Mouse (Mus musculus) 3134 (cell line): ENCODE results near the gene Gm8909.
"Not testable (repeated sequence)": the region's sequence is repeated elsewhere in the genome, so short reads cannot be mapped to it uniquely, and the experiment has no call there.

Experiments
- DNase-seq: peaks from one replicate; pipeline ENCODE4 v3.0.0-alpha.2; 2011; ENCODE audit warnings: low spot score; ENCODE audit not compliant: insufficient read length; ENCODE audit errors: extremely low read depth

The Gm8909 gene

GRCm38 (mm10) chr17:36166901-36167300, 1.4 kb downstream of the Gm8909 start:
- DNase-seq: not testable (repeated sequence)

DNA sequence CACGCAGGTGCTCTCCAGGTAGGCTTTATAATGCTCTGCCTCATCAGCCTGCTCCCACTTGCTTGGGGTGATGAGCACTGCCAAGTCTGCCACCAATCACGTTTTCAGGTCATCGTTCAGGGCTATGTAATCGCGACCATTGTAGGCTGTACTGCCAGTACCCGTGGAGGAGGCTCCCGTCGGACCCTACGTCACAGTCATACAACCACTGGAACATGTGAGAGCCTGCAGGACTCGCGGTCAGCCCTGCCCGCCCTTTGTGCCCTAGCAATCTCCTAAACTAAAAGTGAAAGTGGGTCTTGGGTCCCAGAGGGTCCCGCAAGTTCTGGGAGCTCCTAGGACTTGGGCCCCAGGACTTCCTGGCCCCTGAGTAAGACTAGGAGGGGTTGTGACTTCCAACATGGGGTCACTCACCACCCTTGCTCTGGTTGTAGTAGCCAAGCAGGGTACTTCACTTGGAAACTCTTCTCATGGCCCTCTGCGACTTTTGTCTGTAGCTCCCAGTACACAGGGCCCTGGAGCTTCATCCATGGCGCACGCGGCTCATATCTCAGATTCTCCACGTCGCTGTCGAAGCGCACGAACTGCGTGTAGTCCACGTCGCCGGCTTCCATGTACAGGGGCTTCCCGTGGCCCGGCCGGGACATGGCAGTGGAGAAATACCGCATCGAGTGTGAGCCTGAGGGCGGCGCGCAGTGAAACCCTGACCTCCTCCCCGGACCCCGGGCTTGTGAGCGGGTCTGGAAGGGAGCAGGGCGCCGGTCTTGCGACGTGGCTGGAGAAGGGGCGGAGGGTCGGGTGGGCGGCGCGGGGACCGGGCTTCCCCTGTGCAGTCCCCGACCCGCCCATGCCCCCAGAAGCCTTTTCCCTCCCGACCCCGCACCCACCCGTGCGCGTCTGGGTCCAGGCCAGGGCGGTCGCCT, 6.9 kb downstream of the Gm8909 start:
- no peak for DNase-seq

GRCm38 (mm10) chr17:36158264-36158663, 10.1 kb downstream of the Gm8909 start:
- DNase-seq: not testable (repeated sequence)

GRCm38 (mm10) chr17:36157782-36158181, 10.6 kb downstream of the Gm8909 start:
- DNase-seq: not testable (repeated sequence)

- DNase-seq: peak; percentile 23
Observed at GRCm38 (mm10) chr17:36154271-36155149, 13.8 kb downstream of the Gm8909 start.

- DNase-seq: peak; percentile 28
Observed at GRCm38 (mm10) chr17:36151200-36151599, 17.1 kb downstream of the Gm8909 start.

- DNase-seq: not testable (repeated sequence)
Observed at GRCm38 (mm10) chr17:36148468-36148867, 19.9 kb downstream of the Gm8909 start.

DNA sequence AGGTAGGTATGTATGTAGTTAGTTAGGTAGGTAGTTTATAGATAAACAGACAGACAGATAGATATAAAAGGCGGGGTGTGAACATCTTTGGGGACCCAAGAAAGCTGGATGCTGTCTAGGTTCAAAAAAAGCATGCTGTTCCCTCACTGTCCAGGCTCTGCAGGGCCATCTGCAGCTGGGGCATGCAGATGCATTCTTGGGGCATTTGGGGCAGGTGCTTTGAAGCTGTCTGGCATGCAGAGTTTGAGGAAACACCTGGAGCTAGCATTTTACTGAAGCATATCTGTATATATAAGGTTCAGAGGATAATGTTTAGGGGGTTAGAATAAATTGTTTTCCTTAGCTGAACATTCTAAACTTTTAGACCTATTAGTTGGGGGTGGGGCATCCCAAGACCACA, 21.4 kb downstream of the Gm8909 start:
- DNase-seq: not testable (repeated sequence)

DNA sequence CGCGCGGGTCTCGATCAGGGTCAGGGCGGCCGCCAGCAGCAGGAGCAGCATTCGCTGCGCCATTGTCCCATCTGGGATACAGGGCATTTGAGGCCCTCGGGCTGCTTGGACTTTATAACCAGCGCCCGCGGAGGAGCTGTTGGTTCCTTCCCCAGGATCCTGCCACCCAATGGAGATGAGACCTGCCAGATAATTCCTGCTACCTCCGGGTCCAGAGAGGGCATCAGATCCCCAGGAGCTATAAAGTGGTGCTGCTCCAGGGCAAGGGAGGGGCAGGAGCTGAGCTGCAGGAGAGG, 22.5 kb downstream of the Gm8909 start:
- DNase-seq: not testable (repeated sequence)

GRCm38 (mm10) chr17:36145111-36145860, 23.1 kb downstream of the Gm8909 start:
- DNase-seq: peak; percentile 55

- not testable (repeated sequence) for DNase-seq
Observed at GRCm38 (mm10) chr17:36136299-36136848, 32.0 kb downstream of the Gm8909 start.

DNA sequence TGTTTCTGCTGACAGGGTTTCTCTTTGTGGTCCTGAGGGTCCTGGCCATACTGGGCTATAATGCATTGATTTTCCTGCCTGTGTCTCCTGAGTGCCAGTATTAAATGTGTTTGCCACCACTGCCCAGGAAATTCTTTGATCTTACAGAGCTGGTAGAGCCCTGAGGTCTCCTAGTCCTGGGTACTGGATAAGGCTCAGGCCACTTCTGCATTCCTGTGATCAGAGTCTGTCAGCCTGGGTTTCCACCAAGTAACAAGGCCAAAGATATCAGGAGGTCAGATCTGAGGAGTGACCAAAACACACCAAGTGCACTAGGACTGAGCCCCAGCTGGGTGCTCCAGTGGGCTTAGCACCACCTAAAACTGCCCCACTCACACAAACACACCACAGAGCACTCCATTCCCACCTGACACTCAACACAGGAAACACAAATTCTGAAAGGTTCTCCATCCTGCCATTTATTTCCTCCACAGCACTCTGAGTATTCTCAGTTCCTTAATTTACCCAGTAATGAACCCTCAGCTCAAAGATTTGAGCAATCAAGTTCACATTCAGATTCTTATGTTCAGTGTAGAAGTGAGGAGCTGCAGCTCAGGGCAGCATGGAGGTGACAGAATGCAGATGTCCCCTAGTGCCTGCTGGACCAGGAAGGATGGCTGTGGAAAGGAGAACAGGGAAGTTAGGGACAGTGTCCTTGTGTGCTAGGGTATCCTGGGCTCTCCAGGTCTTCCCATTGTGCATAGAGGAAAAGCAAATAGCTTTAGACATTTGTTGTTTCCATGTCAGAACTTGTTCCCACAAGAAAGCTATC, 32.7 kb downstream of the Gm8909 start:
- not testable (repeated sequence) for DNase-seq

- DNase-seq: no peak
Observed at GRCm38 (mm10) chr17:36131516-36132265, 36.6 kb downstream of the Gm8909 start.

DNA sequence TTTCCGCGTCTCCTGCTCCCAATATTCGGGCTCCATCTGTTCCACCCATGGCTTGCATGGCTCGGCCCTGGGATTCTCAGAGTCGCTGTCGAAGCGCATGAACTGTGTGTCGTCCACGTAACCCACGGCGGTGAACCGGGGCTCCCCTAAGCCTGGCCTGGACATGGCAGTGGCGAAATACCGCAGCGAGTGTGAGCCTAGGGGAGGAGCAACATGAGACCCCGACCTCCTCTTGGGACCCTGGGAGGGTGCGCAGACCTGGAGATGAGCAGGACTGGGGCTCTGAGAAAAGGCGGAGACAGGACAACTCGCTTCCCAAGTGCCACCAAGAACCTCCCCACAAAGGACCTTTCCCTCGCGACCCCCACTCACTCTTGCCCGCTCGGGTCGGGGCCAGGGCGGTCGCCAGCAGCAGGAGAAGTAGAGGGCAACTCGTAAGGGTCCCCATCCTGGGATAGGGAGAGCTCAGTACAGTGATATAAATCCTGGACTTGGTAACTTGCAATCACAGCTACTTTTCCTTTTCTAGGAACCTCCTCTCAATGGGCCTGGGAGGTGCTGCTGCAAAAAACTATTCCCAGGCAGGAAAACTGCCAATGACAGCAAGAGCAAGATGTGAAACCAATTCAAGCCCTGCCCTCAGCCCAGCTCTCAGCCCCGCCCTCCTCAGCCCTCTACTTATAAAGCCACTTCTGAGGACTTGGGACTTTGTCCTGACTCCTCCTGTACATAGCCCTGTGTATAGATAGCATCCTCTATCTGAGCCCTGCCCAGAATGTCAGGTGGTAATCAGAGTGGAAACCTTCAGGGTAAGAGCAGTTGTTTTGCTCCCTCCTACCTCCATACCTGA, 39.1 kb downstream of the Gm8909 start, which contains the start of gene Gm7030:
TSS of gene Gm7030 (minus strand) at position 458 of the 850 bp plus-strand sequence.
- DNase-seq: not testable (repeated sequence)

DNA sequence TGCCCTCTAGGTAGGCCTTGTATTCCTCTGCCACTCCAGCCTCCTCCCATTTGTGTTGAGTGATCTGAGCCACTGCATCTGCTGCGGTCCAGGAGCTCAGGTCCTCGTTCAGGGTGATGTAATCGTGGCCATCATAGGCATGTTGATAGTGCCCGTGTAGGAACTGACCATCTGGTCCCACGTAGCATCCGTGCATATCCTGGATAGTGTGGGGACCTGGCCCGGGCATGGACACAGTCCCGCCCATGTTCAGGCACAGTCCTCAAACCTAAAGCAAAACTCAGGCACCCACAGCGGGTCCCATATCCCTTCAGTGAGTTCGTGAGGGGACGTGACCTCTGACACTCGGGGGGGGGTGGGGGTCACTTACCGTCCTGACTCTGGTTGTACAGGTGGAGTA, 39.8 kb downstream of the Gm8909 start:
- DNase-seq: not testable (repeated sequence)

DNA sequence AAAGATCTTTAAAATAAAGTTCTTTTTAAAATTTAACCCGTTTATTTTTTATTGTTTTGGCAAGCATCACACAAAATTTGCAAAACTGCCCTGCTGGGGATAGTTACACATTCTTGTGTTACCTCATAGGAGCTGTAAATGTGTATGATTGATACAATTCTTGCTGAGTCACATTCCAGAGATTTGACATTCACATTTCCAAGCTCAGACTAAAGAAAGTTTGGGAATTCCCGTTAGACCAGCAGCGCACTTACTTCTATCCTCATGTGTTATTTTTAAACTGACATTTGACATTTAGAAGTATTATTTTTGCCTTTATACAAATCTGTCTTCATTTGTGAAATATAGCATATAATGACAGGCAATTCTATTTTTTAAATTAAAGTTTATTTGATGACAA, 44.2 kb downstream of the Gm8909 start:
- DNase-seq: not testable (repeated sequence)

DNA sequence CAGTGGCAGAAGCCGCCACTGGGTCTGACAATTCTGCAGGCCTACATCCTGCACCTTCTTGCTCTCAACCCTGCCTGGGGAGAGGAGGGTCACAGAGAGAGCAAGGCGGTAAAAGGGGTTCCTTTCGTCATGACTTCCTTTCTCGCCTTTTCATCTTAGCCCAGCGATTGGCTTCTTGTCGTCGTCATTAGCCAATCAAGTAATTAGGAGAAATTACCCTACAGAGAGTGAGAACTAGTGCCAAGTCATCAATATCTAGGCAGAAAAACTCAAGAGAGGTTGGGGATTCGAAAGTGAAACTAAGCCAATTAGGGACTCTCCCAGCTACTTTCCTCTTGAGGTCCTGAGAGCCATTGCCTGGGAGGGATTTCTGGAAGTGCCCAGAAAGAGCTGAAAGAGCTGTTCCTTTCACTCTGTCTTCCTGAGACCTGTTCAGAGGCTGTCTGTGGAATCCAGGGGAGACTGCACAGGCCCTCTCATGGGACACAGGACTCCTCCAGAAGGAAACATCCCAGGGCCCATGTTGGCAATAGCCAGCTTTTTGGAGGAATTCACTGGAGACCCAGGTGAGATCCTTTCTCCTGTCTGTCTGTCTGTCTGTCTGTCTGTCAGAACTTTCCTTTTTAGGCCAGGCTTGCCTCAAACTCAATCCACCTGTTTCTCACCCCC, 46.9 kb downstream of the Gm8909 start, which contains the start of gene Gm19684:
TSS of gene Gm19684 (plus strand) at position 327 of the 669 bp plus-strand sequence.
- DNase-seq: peak; percentile 53
